Comparison of ENCODE assay signal across 17 mouse cellular contexts in genomic region chr5:137527413-137527812, GRCm38 (mm10). TPM values are rescaled to one million over a fixed set of nuclear protein-coding genes. Genes with fewer than 3 reads are reported as not detected.
A peak's percentile ranks its signal among the peaks of the same experiment; 100 is the strongest.
DNase-seq lines count a peak whose midpoint lies in the region; ATAC-seq lines count a peak whose summit lies in the region.
"Had no signal": no experiment of that assay in that cellular context is flagged by ENCODE, and none has a peak within 500 bp of the region (broad histone marks: within the 10 kb centered on the region; RNA-seq: fewer than 3 reads in every experiment).

No protein-coding gene starts in this region.

- 70% methylated on average over 1 of the region's 1 CpGs for WGBS in heart, embryonic 13.5 days
- WGBS in midbrain, embryonic 10.5 days: 56% methylated on average over 1 of the region's 1 CpGs
- 63% methylated on average over 1 of the region's 1 CpGs for WGBS in midbrain, embryonic 11.5 days
- 29% methylated on average over 1 of the region's 1 CpGs for WGBS in midbrain, embryonic 13.5 days

- DNase-seq in heart, adult 18-20 months: no peak
- no peak for DNase-seq in midbrain, embryonic 10.5 days (ENCODE audit: low spot score)
- DNase-seq in midbrain, embryonic 11.5 days (ENCODE audit: low spot score, missing footprints): no peak
- DNase-seq in thymus, postnatal 14 days: no peak
- DNase-seq in urinary bladder, adult 18-20 months (ENCODE audit: low spot score in 2 of 2): no peak
- DNase-seq: cerebellum, adult 11 months; gastrocnemius, postnatal 36 days; heart, postnatal 10 days had no signal

- H3K9ac ChIP-seq in heart, embryonic 13.5 days: 0 out of 2 replicates have a peak overlapping the region, but pooled peaks have one; percentile 28
- no peak overlapping the region for H3K9ac ChIP-seq in midbrain, embryonic 11.5 days (ENCODE audit: low read length)
- H3K9ac ChIP-seq in midbrain, embryonic 13.5 days (replicated peaks): no peak overlapping the region

- H3K4me1 ChIP-seq in heart, embryonic 13.5 days: peaks cover 42% of the 10 kb centered on the region
- peaks cover 78% of the 10 kb centered on the region for H3K4me1 ChIP-seq in midbrain, embryonic 10.5 days
- H3K4me1 ChIP-seq in midbrain, embryonic 11.5 days (ENCODE audit: control insufficient read depth, insufficient read depth, low read length): peaks cover 22% of the 10 kb centered on the region
- H3K4me1 ChIP-seq in midbrain, embryonic 13.5 days (replicated peaks): peaks cover 53% of the 10 kb centered on the region

- H3K27me3 ChIP-seq in heart, embryonic 13.5 days (replicated peaks): no peaks in the 10 kb centered on the region
- H3K27me3 ChIP-seq in midbrain, embryonic 10.5 days (ENCODE audit: low read depth, poor library complexity, severe bottlenecking): no peaks in the 10 kb centered on the region
- H3K27me3 ChIP-seq in midbrain, embryonic 11.5 days (ENCODE audit: control insufficient read depth, insufficient read depth, low read length): no peaks in the 10 kb centered on the region
- H3K27me3 ChIP-seq in midbrain, embryonic 13.5 days: no peaks in the 10 kb centered on the region
- H3K27me3 ChIP-seq: embryonic facial prominence, embryonic 15.5 days; intestine, embryonic 15.5 days; limb, embryonic 13.5 days had no signal

- H3K4me2 ChIP-seq in heart, embryonic 13.5 days: no peak overlapping the region
- H3K4me2 ChIP-seq in midbrain, embryonic 11.5 days: no peak overlapping the region
- H3K4me2 ChIP-seq in midbrain, embryonic 13.5 days (replicated peaks): no peak overlapping the region
- H3K4me2 ChIP-seq: embryonic facial prominence, embryonic 15.5 days; intestine, embryonic 15.5 days; limb, embryonic 13.5 days had no signal

- peaks cover 81% of the 10 kb centered on the region for H3K36me3 ChIP-seq in heart, embryonic 13.5 days
- H3K36me3 ChIP-seq in midbrain, embryonic 10.5 days: peaks cover 82% of the 10 kb centered on the region
- peaks cover 53% of the 10 kb centered on the region for H3K36me3 ChIP-seq in midbrain, embryonic 11.5 days (ENCODE audit: control insufficient read depth, insufficient read depth, low read length)
- H3K36me3 ChIP-seq in midbrain, embryonic 13.5 days: peaks cover 76% of the 10 kb centered on the region

- H3K4me3 ChIP-seq in heart, embryonic 13.5 days: no peak overlapping the region
- H3K4me3 ChIP-seq in midbrain, embryonic 10.5 days: no peak overlapping the region
- no peak overlapping the region for H3K4me3 ChIP-seq in midbrain, embryonic 11.5 days (ENCODE audit: low read depth, low read length)
- H3K4me3 ChIP-seq in midbrain, embryonic 13.5 days (replicated peaks): no peak overlapping the region
- H3K4me3 ChIP-seq: embryonic facial prominence, embryonic 15.5 days; intestine, embryonic 15.5 days; limb, embryonic 13.5 days had no signal

- no peak for ATAC-seq in heart, embryonic 13.5 days (ENCODE audit: extremely low read depth, insufficient number of reproducible peaks, low FRiP score, low TSS enrichment)
- no peak for ATAC-seq in midbrain, embryonic 11.5 days (ENCODE audit: low FRiP score)
- no peak for ATAC-seq in midbrain, embryonic 13.5 days
- ATAC-seq: activated CD4-positive, CD25-positive, alpha-beta regulatory T cell, adult 4 months; intestine, embryonic 15.5 days had no signal

- H3K9me3 ChIP-seq in heart, embryonic 13.5 days: no peaks in the 10 kb centered on the region
- no peaks in the 10 kb centered on the region for H3K9me3 ChIP-seq in midbrain, embryonic 10.5 days (replicated peaks)
- H3K9me3 ChIP-seq in midbrain, embryonic 11.5 days (ENCODE audit: control insufficient read depth, low read length): no peaks in the 10 kb centered on the region
- H3K9me3 ChIP-seq in midbrain, embryonic 13.5 days: no peaks in the 10 kb centered on the region
- H3K9me3 ChIP-seq: embryonic facial prominence, embryonic 15.5 days; intestine, embryonic 15.5 days; limb, embryonic 13.5 days had no signal

- H3K27ac ChIP-seq in heart, embryonic 13.5 days (replicated peaks): no peak overlapping the region
- H3K27ac ChIP-seq in midbrain, embryonic 10.5 days (replicated peaks): peak overlapping the region; percentile 57; the same call in 1 of the 2 replicates
- no peak overlapping the region for H3K27ac ChIP-seq in midbrain, embryonic 11.5 days (ENCODE audit: low read depth, low read length)
- peak overlapping the region; percentile 80 for H3K27ac ChIP-seq in midbrain, embryonic 13.5 days
- H3K27ac ChIP-seq: intestine, embryonic 15.5 days had no signal

RNA-seq across cellular contexts. Expression of gene Epo, which starts 5.6 kb away (rescaled TPM):
- not detected in 2 replicates for polyA plus RNA-seq in heart, embryonic 13.5 days (2015; fragmentation: Nextera tagmentation; extraction: Ambion mirVana)
- total RNA-seq in heart, adult 18-20 months (2021): not detected
- polyA plus RNA-seq in midbrain, embryonic 10.5 days (2016; fragmentation: Nextera tagmentation; extraction: Ambion mirVana): 2.6 and 5.5 TPM in 2 replicates
- 0.72 and 1.4 TPM in 2 replicates for polyA plus RNA-seq in midbrain, embryonic 11.5 days (2014; fragmentation: Nextera tagmentation; extraction: Ambion mirVana)
- not detected in 2 replicates for polyA plus RNA-seq in midbrain, embryonic 13.5 days (2015; fragmentation: Nextera tagmentation; extraction: Ambion mirVana)
- total RNA-seq: common myeloid progenitor, adult 5-6 weeks; gastrocnemius, postnatal 36 days; heart, postnatal 10 days; layer of hippocampus, postnatal 25 days had no signal
- polyA plus RNA-seq: activated CD4-positive, CD25-positive, alpha-beta regulatory T cell, adult 4 months; embryonic facial prominence, embryonic 15.5 days; frontal cortex, adult 2 months had no signal

RNA-seq across cellular contexts. Expression of gene Gnb2, which starts 5.9 kb away (rescaled TPM):
- 299 and 300 TPM in 2 replicates for polyA plus RNA-seq in heart, embryonic 13.5 days (2015; fragmentation: Nextera tagmentation; extraction: Ambion mirVana)
- 100 to 1,000 TPM; 233 to 247 TPM for total RNA-seq in heart, adult 18-20 months (2021)
- 400 and 414 TPM in 2 replicates for polyA plus RNA-seq in midbrain, embryonic 10.5 days (2016; fragmentation: Nextera tagmentation; extraction: Ambion mirVana)
- polyA plus RNA-seq in midbrain, embryonic 11.5 days (2014; fragmentation: Nextera tagmentation; extraction: Ambion mirVana): 432 and 501 TPM in 2 replicates
- polyA plus RNA-seq in midbrain, embryonic 13.5 days (2015; fragmentation: Nextera tagmentation; extraction: Ambion mirVana): 520 and 545 TPM in 2 replicates

RNA-seq across cellular contexts. Expression of gene Gigyf1, which starts 9.1 kb away (rescaled TPM):
- 8.4 and 8.8 TPM in 2 replicates for polyA plus RNA-seq in heart, embryonic 13.5 days (2015; fragmentation: Nextera tagmentation; extraction: Ambion mirVana)
- total RNA-seq in heart, adult 18-20 months (2021): 10 to 100 TPM; 31.2 to 32.5 TPM
- polyA plus RNA-seq in midbrain, embryonic 10.5 days (2016; fragmentation: Nextera tagmentation; extraction: Ambion mirVana): 15.1 and 16.4 TPM in 2 replicates
- polyA plus RNA-seq in midbrain, embryonic 11.5 days (2014; fragmentation: Nextera tagmentation; extraction: Ambion mirVana): 10.5 and 10.6 TPM in 2 replicates
- 19.6 and 20.5 TPM in 2 replicates for polyA plus RNA-seq in midbrain, embryonic 13.5 days (2015; fragmentation: Nextera tagmentation; extraction: Ambion mirVana)

RNA-seq across cellular contexts. Expression of gene Pop7, which starts 25.1 kb away (rescaled TPM):
- polyA plus RNA-seq in heart, embryonic 13.5 days (2015; fragmentation: Nextera tagmentation; extraction: Ambion mirVana): 43.6 and 43.9 TPM in 2 replicates
- 10 to 100 TPM; 13.9 to 15.0 TPM for total RNA-seq in heart, adult 18-20 months (2021)
- 54.1 and 55.3 TPM in 2 replicates for polyA plus RNA-seq in midbrain, embryonic 10.5 days (2016; fragmentation: Nextera tagmentation; extraction: Ambion mirVana)
- polyA plus RNA-seq in midbrain, embryonic 11.5 days (2014; fragmentation: Nextera tagmentation; extraction: Ambion mirVana): 54.8 and 57.4 TPM in 2 replicates
- 74.0 and 82.0 TPM in 2 replicates for polyA plus RNA-seq in midbrain, embryonic 13.5 days (2015; fragmentation: Nextera tagmentation; extraction: Ambion mirVana)

RNA-seq across cellular contexts. Expression of gene Actl6b, which starts 25.9 kb away (rescaled TPM):
- polyA plus RNA-seq in heart, embryonic 13.5 days (2015; fragmentation: Nextera tagmentation; extraction: Ambion mirVana): 0.27 and 0.35 TPM in 2 replicates
- total RNA-seq in heart, adult 18-20 months (2021): not detected
- polyA plus RNA-seq in midbrain, embryonic 10.5 days (2016; fragmentation: Nextera tagmentation; extraction: Ambion mirVana): 9.4 and 27.5 TPM in 2 replicates
- polyA plus RNA-seq in midbrain, embryonic 11.5 days (2014; fragmentation: Nextera tagmentation; extraction: Ambion mirVana): 30.6 and 31.1 TPM in 2 replicates
- polyA plus RNA-seq in midbrain, embryonic 13.5 days (2015; fragmentation: Nextera tagmentation; extraction: Ambion mirVana): 231 and 235 TPM in 2 replicates
- total RNA-seq: common myeloid progenitor, adult 5-6 weeks; gastrocnemius, postnatal 36 days; heart, postnatal 10 days had no signal
- polyA plus RNA-seq: activated CD4-positive, CD25-positive, alpha-beta regulatory T cell, adult 4 months had no signal

Comparison
In these comparisons a context has a peak if more than half of its experiments do, and no peak if none do; other contexts are left out.
1. H3K27ac ChIP-seq: peak in midbrain, embryonic 10.5 days (single experiment) and midbrain, embryonic 13.5 days (single experiment); none in heart, embryonic 13.5 days (single experiment) and midbrain, embryonic 11.5 days (single experiment).